Mouse (Mus musculus) ovary, adult 18-20 months (tissue): ENCODE measurements around the gene Gm525.
"Not testable (repeated sequence)": the region's sequence is repeated elsewhere in the genome, so short reads cannot be mapped to it uniquely, and the experiment has no call there.

Source experiments
- DNase-seq: peaks from one replicate; pipeline ENCODE4 v3.0.0; 2022; ENCODE audit warnings: low spot score, mixed read lengths

Gene Gm525

GRCm38 (mm10) chr11:89064312-89064711, 9.3 kb upstream of the Gm525 start:
- DNase-seq, result no peak

GRCm38 (mm10) chr11:89065297-89065696, 8.3 kb upstream of the Gm525 start:
- no peak for DNase-seq

- DNase-seq, result no peak
Measured at GRCm38 (mm10) chr11:89066126-89066525, 7.5 kb upstream of the Gm525 start.

- DNase-seq, result no peak
Measured at GRCm38 (mm10) chr11:89066750-89067149, 6.9 kb upstream of the Gm525 start, which contains the start of gene Dgke. TSS of gene Dgke (minus strand) at chr11:89066850.

GRCm38 (mm10) chr11:89067301-89067822, 6.3 kb upstream of the Gm525 start:
- no peak for DNase-seq

- DNase-seq, result no peak
Measured at GRCm38 (mm10) chr11:89067871-89068490, 5.7 kb upstream of the Gm525 start.

- DNase-seq, result no peak
Measured at GRCm38 (mm10) chr11:89068649-89069048, 5.0 kb upstream of the Gm525 start.

- DNase-seq, result no peak
Measured at GRCm38 (mm10) chr11:89069303-89069702, 4.3 kb upstream of the Gm525 start.

GRCm38 (mm10) chr11:89071522-89071921, 2.1 kb upstream of the Gm525 start:
- DNase-seq, result no peak

GRCm38 (mm10) chr11:89074783-89075413, 1.3 kb downstream of the Gm525 start:
- DNase-seq, result no peak

- DNase-seq, result no peak
Measured at GRCm38 (mm10) chr11:89076370-89076821, 2.8 kb downstream of the Gm525 start.

- no peak for DNase-seq
Measured at GRCm38 (mm10) chr11:89077601-89078000, 4.0 kb downstream of the Gm525 start.

GRCm38 (mm10) chr11:89078305-89078704, 4.7 kb downstream of the Gm525 start:
- no peak for DNase-seq

GRCm38 (mm10) chr11:89078996-89079680, 5.5 kb downstream of the Gm525 start:
- DNase-seq, result no peak

- not testable (repeated sequence) for DNase-seq
Measured at GRCm38 (mm10) chr11:89081906-89082305, 8.3 kb downstream of the Gm525 start.

GRCm38 (mm10) chr11:89082691-89083090, 9.1 kb downstream of the Gm525 start:
- not testable (repeated sequence) for DNase-seq

GRCm38 (mm10) chr11:89084601-89085000, 11.0 kb downstream of the Gm525 start:
- DNase-seq, result no peak

GRCm38 (mm10) chr11:89086208-89086809, 12.7 kb downstream of the Gm525 start:
- DNase-seq, result no peak

GRCm38 (mm10) chr11:89088754-89089153, 15.1 kb downstream of the Gm525 start:
- DNase-seq, result no peak

GRCm38 (mm10) chr11:89090359-89090758, 16.7 kb downstream of the Gm525 start:
- DNase-seq, result not testable (repeated sequence)

- DNase-seq, result no peak
Measured at GRCm38 (mm10) chr11:89092714-89093113, 19.1 kb downstream of the Gm525 start.

GRCm38 (mm10) chr11:89095306-89095705, 21.7 kb downstream of the Gm525 start:
- DNase-seq, result no peak
